Mouse (Mus musculus): ENCODE results near the gene Naxd.

Naxd gene

DNA sequence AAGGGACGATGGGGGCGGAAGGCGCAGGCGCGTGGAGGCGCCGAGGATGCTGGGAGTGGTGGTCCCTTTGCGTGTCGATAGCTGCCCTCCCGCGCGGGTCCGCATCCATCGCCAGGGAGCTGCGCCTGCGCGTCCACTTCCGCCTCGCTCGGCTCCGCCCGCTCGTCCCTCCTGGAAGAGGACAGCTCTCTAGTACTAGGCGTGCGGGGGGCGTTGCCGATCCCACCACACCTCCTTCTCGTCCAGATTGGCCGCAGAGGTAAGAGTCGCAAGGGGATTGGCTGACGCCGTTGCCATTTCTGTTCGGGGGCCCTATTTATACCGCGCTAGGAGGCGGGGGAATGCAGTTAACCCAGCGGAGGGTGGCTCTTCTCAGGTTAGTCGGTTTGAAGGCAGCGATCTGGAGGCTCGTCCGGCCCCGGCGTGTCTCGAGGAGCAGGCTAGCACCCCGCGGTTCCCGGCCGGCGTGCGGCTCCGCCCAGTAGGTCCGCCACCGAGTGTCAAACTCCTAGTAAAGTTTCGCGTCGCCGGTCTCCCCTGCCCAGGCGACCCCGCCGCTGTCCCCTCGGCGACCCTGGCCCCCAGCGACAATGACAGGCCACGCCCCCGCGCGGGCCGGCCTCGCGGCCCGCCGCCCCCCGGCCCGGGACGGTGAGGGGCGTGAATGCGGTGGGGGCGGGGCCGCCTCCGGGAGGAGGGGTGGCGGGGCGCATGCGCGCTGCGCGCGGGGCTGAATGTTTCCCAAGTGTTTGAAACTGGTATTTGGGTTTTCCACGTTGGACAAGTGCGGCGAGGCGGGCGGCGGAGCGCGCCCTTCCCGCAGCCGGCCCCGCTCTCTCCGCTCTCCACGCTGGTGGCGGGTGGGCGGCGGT, 58.6 kb downstream of the Naxd start:
- DNase-seq (ENCODE audit: low spot score in 2 of 2), result peak; percentile 93 to 94

DNA sequence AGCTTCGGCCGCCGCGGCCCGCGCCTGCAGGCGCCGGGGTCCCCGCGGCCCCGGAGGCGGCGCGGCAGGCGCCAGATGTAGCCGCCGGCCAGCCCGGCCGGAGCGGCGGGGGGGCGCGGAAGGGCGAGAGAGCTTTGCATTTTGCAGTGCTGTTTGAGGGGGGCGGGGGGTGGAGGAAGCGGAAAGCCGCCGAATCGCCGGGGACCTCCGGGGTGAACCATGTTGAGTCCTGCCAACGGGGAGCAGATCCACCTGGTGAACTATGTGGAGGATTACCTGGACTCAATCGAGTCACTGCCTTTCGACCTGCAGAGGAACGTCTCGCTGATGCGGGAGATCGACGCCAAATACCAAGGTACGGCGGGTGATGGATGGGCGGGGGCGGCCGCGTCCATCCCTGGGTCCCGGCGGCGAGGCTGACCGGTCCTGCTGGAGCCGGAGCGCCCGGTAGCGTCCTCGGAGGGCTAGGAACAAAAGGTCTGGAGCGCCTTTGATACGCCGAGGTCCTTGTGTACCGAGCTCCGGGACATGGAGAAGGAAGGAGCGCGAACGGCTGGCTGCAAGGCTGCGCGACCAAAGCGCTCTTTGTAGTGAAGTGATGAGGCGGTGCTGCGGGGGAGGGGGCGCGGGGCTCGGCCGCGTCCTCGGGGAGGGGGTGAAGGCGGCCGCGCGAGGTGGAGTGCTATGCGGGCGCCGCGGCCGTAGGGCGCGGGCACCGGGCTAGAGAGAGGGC, 59.6 kb downstream of the Naxd start:
- DNase-seq (ENCODE audit: low spot score in 2 of 2), result peak; percentile 28 to 36

DNA sequence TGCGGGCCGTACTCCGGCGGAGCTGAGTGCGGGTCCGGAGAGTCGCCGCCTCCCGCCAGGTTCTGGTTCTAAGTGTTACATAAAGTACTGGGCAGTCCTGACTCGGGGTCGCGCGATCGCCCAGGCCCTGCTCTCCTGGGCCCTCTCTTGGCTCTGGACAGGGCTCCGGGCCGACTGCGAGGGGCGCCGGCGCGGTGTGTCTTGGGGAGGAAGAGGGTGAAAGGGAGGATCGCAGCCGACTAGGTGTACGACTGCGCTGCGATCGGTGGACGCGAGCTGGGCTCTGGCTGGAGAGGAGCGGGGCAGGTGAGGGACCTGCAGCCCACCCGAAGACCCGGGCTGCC, 60.1 kb downstream of the Naxd start:
- no peak for DNase-seq (ENCODE audit: low spot score in 2 of 2)

DNA sequence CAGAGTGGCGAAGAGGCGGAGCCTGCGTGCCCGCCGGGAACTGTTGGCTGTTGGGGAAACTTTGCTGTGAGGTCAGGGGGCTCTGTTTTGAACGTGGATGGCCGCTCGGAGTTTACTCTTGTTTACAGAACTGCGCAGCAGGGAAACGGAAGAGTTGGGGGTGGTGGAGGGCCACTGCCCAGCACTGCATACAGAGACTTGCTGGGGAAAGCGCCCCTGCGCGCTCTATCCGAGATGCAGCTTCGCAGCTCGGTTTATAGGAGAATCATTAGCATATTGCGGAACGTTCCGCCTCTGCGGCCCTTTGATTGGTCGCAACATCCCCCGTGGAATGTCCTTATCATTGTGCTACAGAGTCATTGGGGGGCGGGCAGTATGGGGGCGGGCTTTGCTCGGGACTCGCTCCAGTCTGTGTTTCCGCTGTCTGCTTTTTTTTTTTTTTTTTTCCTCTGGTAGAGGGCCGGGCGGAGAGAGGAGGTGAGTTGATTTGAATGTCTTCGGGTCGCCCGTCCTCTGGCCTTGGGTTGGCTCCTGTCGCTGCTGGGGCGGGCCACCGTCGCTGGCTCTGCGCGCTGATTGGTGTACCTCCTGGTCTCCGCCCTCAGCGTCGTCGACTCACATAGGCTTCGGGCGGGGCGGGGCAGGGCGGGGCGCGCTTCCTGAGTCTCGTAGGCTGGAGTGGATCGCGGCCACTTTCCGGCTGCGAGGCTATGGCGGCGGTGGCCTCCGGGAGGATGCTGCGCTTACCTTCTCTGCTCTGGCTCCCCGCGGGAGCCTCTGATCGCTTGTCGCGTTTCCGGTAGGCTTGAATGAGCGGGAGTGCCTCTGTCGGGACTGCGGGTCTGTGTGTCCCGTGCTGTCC, 60.7 kb downstream of the Naxd start:
- peak; percentile 92 to 94 for DNase-seq (ENCODE audit: low spot score in 2 of 2)

DNA sequence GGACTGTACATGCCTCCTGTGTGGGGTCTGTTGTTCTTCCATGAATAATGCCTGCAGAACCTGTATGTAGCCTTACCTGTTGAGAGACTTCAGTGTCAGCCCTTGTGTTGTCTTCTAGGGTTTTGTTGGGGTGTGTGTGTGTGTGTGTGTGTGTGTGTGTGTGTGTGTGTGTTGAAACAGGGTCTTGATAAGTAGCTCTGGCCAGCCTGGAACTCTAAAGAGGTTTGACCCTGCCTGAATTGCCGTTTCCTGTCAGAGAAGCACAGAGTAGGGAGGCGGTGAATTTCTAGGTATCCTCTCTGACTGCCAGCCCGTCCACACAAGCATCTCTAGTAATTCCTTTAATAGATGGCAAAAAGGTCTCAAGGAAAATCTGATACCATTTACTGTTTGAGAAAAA, 62.2 kb downstream of the Naxd start:
- no peak for DNase-seq (ENCODE audit: low spot score in 2 of 2)

DNA sequence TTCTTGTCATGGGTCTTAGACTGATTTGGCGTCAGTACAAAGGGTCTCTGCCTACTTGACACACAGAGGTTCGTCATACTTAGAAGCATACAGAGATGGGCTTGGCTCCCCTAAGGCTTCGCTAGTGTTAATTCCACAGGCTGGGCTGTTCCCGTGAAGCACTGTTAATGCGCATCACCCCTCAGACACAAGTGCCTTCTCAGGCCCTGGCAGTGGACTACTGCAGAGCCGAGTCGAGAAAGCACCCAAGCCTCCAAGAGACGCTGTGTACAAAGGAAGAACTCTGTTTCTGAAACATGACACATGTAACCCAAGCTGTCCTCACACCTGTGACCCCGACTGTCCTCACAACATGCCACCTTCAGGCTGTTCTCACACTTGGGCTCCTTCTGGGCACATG, 62.9 kb downstream of the Naxd start:
- no peak for DNase-seq (ENCODE audit: low spot score in 2 of 2)

DNA sequence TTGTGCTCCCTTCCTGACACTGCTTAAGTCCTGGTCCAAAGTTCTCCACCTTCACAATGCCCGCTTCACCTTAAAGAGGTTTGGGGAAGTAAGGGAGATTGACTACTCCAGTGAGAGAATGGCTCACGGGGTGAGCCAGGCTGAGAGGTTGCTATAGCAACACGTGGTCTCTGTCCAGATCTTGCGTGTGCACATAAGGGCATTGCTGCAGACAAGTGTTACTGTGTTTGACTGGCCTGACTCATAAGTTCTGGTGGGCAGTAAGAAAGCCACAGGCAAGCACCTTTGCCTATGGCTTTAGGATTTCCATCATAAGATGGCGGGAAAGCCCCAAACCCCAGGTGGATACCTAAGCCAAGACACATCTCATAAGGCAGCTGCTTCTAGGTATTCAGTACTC, 66.9 kb downstream of the Naxd start:
- no peak for DNase-seq (ENCODE audit: low spot score in 2 of 2)

Data from spleen, postnatal 14 days (tissue).